Mouse (Mus musculus) brown adipose tissue, adult 24 weeks (tissue): Measurements from ENCODE around the gene Myl12a. TPM values are rescaled to one million over a fixed set of nuclear protein-coding genes. Genes with fewer than 3 reads are reported as not detected.

Experiments used
- H3K27ac ChIP-seq: fragments of 200-500 bp; replicated peaks from 2 replicates; pipeline ENCODE4 v1.5.1; 2012; ENCODE audit warnings: low read depth, mild to moderate bottlenecking, low read length
- H3K4me1 ChIP-seq: fragments of 200-500 bp; 2 replicates; pipeline ENCODE4 v1.6.1; 2012; ENCODE audit warnings: low read length, mixed read lengths; ENCODE audit not compliant: control insufficient read depth, insufficient read depth, insufficient read length
- H3K4me3 ChIP-seq: fragments of 200-500 bp; 2 replicates; pipeline ENCODE4 v1.5.1; 2012; ENCODE audit warnings: low read depth, mild to moderate bottlenecking, low read length, moderate library complexity; ENCODE audit not compliant: insufficient read depth
- polyA plus RNA-seq: library from polyadenylated mRNA; stranded (reverse); fragments of >200 nt; gene quantifications from 2 replicates; pipeline ENCODE4 v1.2.4, GENCODE M21; 2012; ENCODE audit not compliant: missing spikeins, insufficient read depth, insufficient read length

Gene Myl12a
- polyA plus RNA-seq, 1 experiment, result 322 TPM

GRCm38 (mm10) chr17:71002081-71002743 is 466 bp downstream of the Myl12a start, which contains the start of gene Myom1:
TSS of gene Myom1 (plus strand) at chr17:71002633.
- peak within 1 kb of the TSS; percentile 100 for H3K27ac ChIP-seq
- peaks cover 17% of the 10 kb centered on the region for H3K4me1 ChIP-seq
- peak within 1 kb of the TSS; percentile 87 for H3K4me3 ChIP-seq

GRCm38 (mm10) chr17:71001699-71002080 is 988 bp downstream of the Myl12a start:
- H3K4me3 ChIP-seq, result peak overlapping the region; percentile 87
- H3K4me1 ChIP-seq, result peaks cover 19% of the 10 kb centered on the region
- H3K27ac ChIP-seq, result peak overlapping the region; percentile 99

GRCm38 (mm10) chr17:71001067-71001466 is 1.6 kb downstream of the Myl12a start:
- Histone ChIP-seq H3K4me1 (peaks cover 22% of the 10 kb centered on the region), H3K27ac (peak overlapping the region; percentile 99), H3K4me3 (peak overlapping the region; percentile 87)

GRCm38 (mm10) chr17:71000255-71000654 is 2.4 kb downstream of the Myl12a start:
- Histone ChIP-seq H3K4me1 (peaks cover 22% of the 10 kb centered on the region), H3K27ac (peak overlapping the region; percentile 49; the same call in 1 of the 2 replicates), H3K4me3 (peak overlapping the region; percentile 44)

- Histone ChIP-seq H3K4me3 (peak overlapping the region; percentile 29), H3K4me1 (peaks cover 22% of the 10 kb centered on the region), H3K27ac (peak overlapping the region; percentile 73)
These were observed 3.5 kb downstream of the Myl12a start for GRCm38 (mm10) chr17:70999187-70999586.

- Histone ChIP-seq H3K4me1 (peaks cover 22% of the 10 kb centered on the region), H3K27ac (peak overlapping the region; percentile 64), H3K4me3 (peak overlapping the region; percentile 17; the same call in 1 of the 2 replicates)
These were observed 4.2 kb downstream of the Myl12a start for GRCm38 (mm10) chr17:70998400-70998975.

- Histone ChIP-seq H3K27ac (no peak overlapping the region), H3K4me1 (peaks cover 19% of the 10 kb centered on the region), H3K4me3 (peak overlapping the region; percentile 11; the same call in 1 of the 2 replicates)
These were observed 4.8 kb downstream of the Myl12a start for GRCm38 (mm10) chr17:70997836-70998235.

GRCm38 (mm10) chr17:70995551-70995950 is 7.1 kb downstream of the Myl12a start:
- Histone ChIP-seq H3K27ac (no peak overlapping the region; the same call in 1 of the 2 replicates), H3K4me1 (peaks cover 21% of the 10 kb centered on the region), H3K4me3 (no peak overlapping the region)

- Histone ChIP-seq H3K4me3 (no peak overlapping the region), H3K4me1 (peaks cover 18% of the 10 kb centered on the region)
These were observed 8.0 kb downstream of the Myl12a start for GRCm38 (mm10) chr17:70994671-70995070.

GRCm38 (mm10) chr17:70993385-70993807 is 9.3 kb downstream of the Myl12a start:
- Histone ChIP-seq H3K4me3 (no peak overlapping the region), H3K27ac (peak overlapping the region; percentile 67), H3K4me1 (peaks cover 15% of the 10 kb centered on the region)

More at GRCm38 (mm10) chr17:70994671-70995070, 8.0 kb downstream of the Myl12a start:
- H3K27ac ChIP-seq, result no peak overlapping the region

GRCm38 (mm10) chr17:70992662-70993061 is 10.0 kb downstream of the Myl12a start:
- H3K4me1 ChIP-seq, result peaks cover 14% of the 10 kb centered on the region
- H3K27ac ChIP-seq, result peak overlapping the region; percentile 14
- no peak overlapping the region for H3K4me3 ChIP-seq

- H3K4me3 ChIP-seq, result no peak overlapping the region
- H3K4me1 ChIP-seq, result peaks cover 15% of the 10 kb centered on the region
- H3K27ac ChIP-seq, result peak overlapping the region; percentile 99
These were observed 10.7 kb downstream of the Myl12a start for GRCm38 (mm10) chr17:70991706-70992625.

GRCm38 (mm10) chr17:70990403-70991303 is 12.0 kb downstream of the Myl12a start:
- H3K4me3 ChIP-seq, result peak overlapping the region; percentile 95
- H3K27ac ChIP-seq, result peak overlapping the region; percentile 99
- H3K4me1 ChIP-seq, result peaks cover 22% of the 10 kb centered on the region

- Histone ChIP-seq H3K4me3 (peak overlapping the region; percentile 95), H3K4me1 (peaks cover 26% of the 10 kb centered on the region), H3K27ac (peak overlapping the region; percentile 85)
These were observed 12.7 kb downstream of the Myl12a start for GRCm38 (mm10) chr17:70989991-70990390.
